Mouse (Mus musculus): ENCODE measurements around the gene Chrna3.
A peak's percentile ranks its signal among the peaks of the same experiment; 100 is the strongest.

Chrna3 gene

GRCm38 (mm10) chr9:54994381-54994780, 32.0 kb downstream of the Chrna3 start:
- no peak for DNase-seq

- DNase-seq: no peak
Measured at GRCm38 (mm10) chr9:54990362-54990761, 36.0 kb downstream of the Chrna3 start.

GRCm38 (mm10) chr9:54982401-54982800, 44.0 kb downstream of the Chrna3 start:
- DNase-seq: no peak

- DNase-seq: peak; percentile 52
Measured at GRCm38 (mm10) chr9:54981291-54982191, 44.8 kb downstream of the Chrna3 start.

GRCm38 (mm10) chr9:54980674-54981073, 45.7 kb downstream of the Chrna3 start, which contains the start of gene Chrna5:
Chrna5 (plus strand) TSS chr9:54980880.
- DNase-seq: no peak

- DNase-seq: no peak
Measured at GRCm38 (mm10) chr9:54969972-54970637, 56.3 kb downstream of the Chrna3 start.

GRCm38 (mm10) chr9:54963669-54964068, 62.7 kb downstream of the Chrna3 start:
- no peak for DNase-seq

- no peak for DNase-seq
Measured at GRCm38 (mm10) chr9:54961059-54961458, 65.3 kb downstream of the Chrna3 start.

All from lung, postnatal 36 days (tissue).